Mouse (Mus musculus) limb, embryonic 10.5 days (tissue): ENCODE measurements at regions not wholly inside any gene's neighbourhood (a gene's known extent, or its start where the extent isn't known, plus 50 kb on each side); places are given as distances from the start of the nearest gene placed in this dataset.

ENCODE experiments used
- DNase-seq: peaks from one replicate; pipeline ENCODE4 v3.0.0-alpha.2; 2017; ENCODE audit warnings: low spot score
- H3K27ac ChIP-seq: fragments of 300-500 bp; sonication (generic); 2 replicates; pipeline ENCODE4 v1.5.1; 2016; ENCODE audit warnings: mild to moderate bottlenecking
- H3K27me3 ChIP-seq: fragments of 300-500 bp; sonication (generic); 2 replicates; pipeline ENCODE4 v1.6.1; 2016; ENCODE audit warnings: low read depth, mild to moderate bottlenecking; ENCODE audit not compliant: poor library complexity, severe bottlenecking
- H3K36me3 ChIP-seq: fragments of 300-500 bp; sonication (generic); 2 replicates; pipeline ENCODE4 v1.6.1; 2016; ENCODE audit warnings: mild to moderate bottlenecking, moderate library complexity
- H3K4me1 ChIP-seq: fragments of 300-500 bp; sonication (generic); 2 replicates; pipeline ENCODE4 v1.6.1; 2016
- H3K4me3 ChIP-seq: fragments of 300-500 bp; sonication (generic); 2 replicates; pipeline ENCODE4 v1.5.1; 2016; ENCODE audit warnings: mild to moderate bottlenecking, moderate library complexity
- H3K9me3 ChIP-seq: fragments of 300-500 bp; sonication (generic); replicated peaks from 2 replicates; pipeline ENCODE4 v1.6.1; 2016; ENCODE audit warnings: mild to moderate bottlenecking
- WGBS: fragments of 180-500 bp; shearing (Covaris S2); methylation state at CpG from one replicate; pipeline ENCODE4 v1.1.7; 2016; 5-methylcytosine and 5-hydroxymethylcytosine counted together

DNA sequence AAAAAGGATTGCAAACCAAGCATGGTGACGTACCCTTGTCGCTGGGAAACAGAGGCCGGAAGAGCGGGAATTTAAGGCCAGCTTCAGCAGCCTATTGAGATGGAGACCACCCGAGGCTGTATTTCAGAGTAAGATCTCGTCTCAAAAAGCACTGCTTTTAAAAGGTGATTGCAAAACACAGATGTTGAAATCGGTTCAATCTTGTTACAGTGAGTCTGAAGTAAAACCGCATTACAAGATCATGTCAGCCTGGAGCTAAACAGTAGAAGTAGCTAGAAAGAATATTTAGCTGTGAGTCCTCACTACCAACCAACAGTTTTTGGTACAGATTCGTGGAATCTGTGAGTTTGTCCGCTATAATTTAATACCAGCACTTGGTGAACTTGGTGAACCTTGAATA, 69.0 kb upstream of the Mpp6 start:
- Histone ChIP-seq H3K36me3 (no peaks in the 10 kb centered on the region), H3K27ac (no peak overlapping the region), H3K4me1 (peaks cover 16% of the 10 kb centered on the region), H3K9me3 (no peaks in the 10 kb centered on the region), H3K4me3 (no peak overlapping the region), H3K27me3 (no peaks in the 10 kb centered on the region)
- 90% methylated on average over 10 of the region's 10 CpGs for WGBS
- no peak for DNase-seq

DNA sequence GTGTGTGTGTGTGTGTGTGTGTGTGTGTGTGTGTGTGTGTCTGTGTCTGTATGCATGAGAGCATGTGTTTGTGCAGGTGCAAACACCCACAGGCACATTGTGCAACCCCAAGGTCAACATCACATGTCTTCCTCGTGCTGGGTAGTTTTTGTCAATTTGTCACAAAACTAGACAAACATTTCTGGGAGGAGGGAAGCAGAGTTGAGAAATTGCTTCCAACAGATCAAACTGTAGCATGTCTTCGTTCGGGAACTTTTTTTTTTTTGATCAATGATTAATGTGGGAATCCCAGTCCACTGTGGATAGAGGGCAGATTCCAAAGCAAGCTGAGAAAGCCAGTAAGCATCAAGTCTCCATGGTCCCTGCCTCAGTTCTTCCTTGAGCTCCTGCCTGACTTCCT, 67.9 kb upstream of the Mpp6 start:
- WGBS = 74% methylated on average over 3 of the region's 3 CpGs
- Histone ChIP-seq H3K27me3 (no peaks in the 10 kb centered on the region), H3K27ac (no peak overlapping the region), H3K9me3 (no peaks in the 10 kb centered on the region), H3K4me1 (peaks cover 16% of the 10 kb centered on the region), H3K36me3 (no peaks in the 10 kb centered on the region), H3K4me3 (no peak overlapping the region)
- DNase-seq = no peak

DNA sequence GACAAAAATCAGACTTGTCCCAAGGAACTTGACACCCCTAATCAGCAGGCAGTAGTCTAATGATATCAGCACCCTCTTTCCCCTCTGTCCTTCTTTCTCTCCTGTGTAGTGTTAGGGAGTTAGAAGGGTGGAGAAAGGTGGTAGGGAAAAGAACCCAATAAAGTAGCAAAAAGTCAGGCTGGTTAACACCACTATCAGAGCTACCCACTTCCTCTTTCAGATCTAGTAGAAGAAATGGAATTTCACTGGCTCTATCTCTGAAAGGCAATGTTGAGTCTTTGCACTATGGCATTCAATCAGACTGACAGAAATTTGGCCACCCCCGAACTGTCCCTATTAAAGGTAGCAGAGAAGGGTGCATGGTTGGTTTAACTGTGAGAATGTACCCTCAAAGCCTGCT, 65.9 kb upstream of the Mpp6 start:
- Histone ChIP-seq H3K27ac (no peak overlapping the region), H3K4me1 (no peaks in the 10 kb centered on the region), H3K36me3 (no peaks in the 10 kb centered on the region), H3K4me3 (no peak overlapping the region), H3K27me3 (no peaks in the 10 kb centered on the region), H3K9me3 (no peaks in the 10 kb centered on the region)
- DNase-seq = no peak
- 86% methylated on average over 1 of the region's 1 CpGs for WGBS

DNA sequence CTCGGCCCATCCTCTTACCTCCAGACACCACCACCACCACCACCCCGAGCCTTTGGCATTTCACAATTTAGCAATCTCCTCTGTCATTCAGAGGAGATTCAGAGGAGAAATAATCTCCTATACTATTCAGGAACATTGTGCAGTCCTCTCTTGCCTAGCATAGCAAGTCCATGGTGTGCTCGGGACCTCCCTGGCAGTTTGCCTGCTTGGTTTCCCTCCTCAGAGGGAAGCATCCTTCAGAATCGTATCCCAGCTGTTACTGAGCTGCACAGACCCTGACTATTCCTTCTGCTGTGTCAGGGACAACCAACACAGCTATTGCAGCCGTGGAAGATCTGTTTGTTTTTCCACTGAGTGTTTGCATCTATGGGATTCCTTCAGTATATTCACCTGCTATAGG, 63.3 kb upstream of the Mpp6 start:
- H3K4me3 ChIP-seq = no peak overlapping the region
- H3K27ac ChIP-seq = no peak overlapping the region
- no peaks in the 10 kb centered on the region for H3K27me3 ChIP-seq
- H3K4me1 ChIP-seq = no peaks in the 10 kb centered on the region
- no peak for DNase-seq
- H3K36me3 ChIP-seq = no peaks in the 10 kb centered on the region
- no peaks in the 10 kb centered on the region for H3K9me3 ChIP-seq
- 83% methylated on average over 5 of the region's 5 CpGs for WGBS

DNA sequence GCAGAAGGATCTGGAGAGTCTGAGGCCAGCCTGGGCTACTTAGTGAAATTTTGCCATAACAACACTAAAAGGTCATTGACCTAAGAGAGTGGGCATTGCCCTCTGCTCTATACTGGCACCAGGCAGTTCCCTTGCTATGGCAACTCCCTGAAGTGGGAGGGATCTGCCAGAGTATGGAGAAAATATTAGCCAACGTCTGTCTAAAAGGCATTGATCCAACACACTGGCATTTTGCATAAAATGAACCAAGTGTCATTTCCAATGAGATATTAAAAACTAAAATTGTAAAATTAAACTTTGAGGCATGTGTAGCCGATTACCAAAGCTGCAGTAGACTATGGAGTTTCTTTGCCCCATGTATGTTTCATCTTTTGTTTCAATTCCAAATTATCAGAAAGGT, 57.6 kb upstream of the Mpp6 start:
- WGBS = 84% methylated on average over 2 of the region's 2 CpGs
- no peak overlapping the region for H3K4me3 ChIP-seq
- no peaks in the 10 kb centered on the region for H3K27me3 ChIP-seq
- DNase-seq = no peak
- H3K27ac ChIP-seq = no peak overlapping the region
- H3K36me3 ChIP-seq = no peaks in the 10 kb centered on the region
- H3K4me1 ChIP-seq = peaks cover 6% of the 10 kb centered on the region; the same call in 1 of the 2 replicates
- H3K9me3 ChIP-seq = no peaks in the 10 kb centered on the region

DNA sequence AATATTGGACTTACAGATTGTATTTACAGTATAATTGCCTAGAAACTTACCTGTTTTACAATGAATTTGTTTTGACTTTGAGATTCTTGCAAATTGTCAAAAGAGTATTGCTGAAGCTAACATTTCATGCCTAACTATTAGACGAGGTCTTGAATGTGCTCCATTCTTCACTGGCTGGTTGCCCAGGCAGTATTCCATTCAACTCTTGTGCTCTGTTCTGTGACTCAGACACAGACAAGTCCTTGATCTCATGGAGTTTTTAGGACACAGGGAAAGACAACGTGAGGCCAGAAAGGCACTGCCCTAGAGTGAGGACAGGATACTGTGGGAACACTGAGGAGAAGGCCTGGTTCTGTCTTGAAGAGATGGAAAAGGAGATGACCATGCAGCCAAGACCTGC, 57.0 kb upstream of the Mpp6 start:
- Histone ChIP-seq H3K27ac (no peak overlapping the region), H3K4me1 (peaks cover 6% of the 10 kb centered on the region; the same call in 1 of the 2 replicates)
- DNase-seq = no peak

DNA sequence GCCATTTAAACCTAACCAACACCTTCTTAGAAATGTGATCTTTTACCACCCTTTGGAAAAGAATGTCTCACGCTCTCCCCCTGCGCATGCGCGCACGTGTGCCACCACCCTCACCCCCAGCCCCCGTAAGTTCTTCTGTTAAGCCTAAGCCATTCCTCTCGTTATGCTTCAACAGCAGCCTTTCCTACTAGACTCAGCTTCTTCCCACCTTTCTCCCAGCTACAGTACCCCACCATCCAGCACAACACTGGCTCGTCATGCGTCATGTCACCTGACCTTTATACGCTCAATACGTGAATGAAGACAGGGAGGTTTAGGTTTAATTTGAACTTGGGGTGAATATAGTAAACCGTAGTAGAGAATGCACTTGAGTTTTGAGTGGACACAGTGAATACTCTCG, 55.8 kb upstream of the Mpp6 start:
- Histone ChIP-seq H3K9me3 (no peaks in the 10 kb centered on the region), H3K36me3 (no peaks in the 10 kb centered on the region), H3K27me3 (no peaks in the 10 kb centered on the region), H3K4me3 (no peak overlapping the region), H3K4me1 (peaks cover 6% of the 10 kb centered on the region; the same call in 1 of the 2 replicates), H3K27ac (0 out of 2 replicates have a peak overlapping the region, but pooled peaks have one; percentile 42)
- DNase-seq = no peak
- 87% methylated on average over 13 of the region's 13 CpGs for WGBS

More for the DNA sequence above, 57.0 kb upstream of the Mpp6 start:
- Histone ChIP-seq H3K4me3 (no peak overlapping the region), H3K27me3 (no peaks in the 10 kb centered on the region), H3K36me3 (no peaks in the 10 kb centered on the region), H3K9me3 (no peaks in the 10 kb centered on the region)
- 83% methylated on average over 2 of the region's 2 CpGs for WGBS

DNA sequence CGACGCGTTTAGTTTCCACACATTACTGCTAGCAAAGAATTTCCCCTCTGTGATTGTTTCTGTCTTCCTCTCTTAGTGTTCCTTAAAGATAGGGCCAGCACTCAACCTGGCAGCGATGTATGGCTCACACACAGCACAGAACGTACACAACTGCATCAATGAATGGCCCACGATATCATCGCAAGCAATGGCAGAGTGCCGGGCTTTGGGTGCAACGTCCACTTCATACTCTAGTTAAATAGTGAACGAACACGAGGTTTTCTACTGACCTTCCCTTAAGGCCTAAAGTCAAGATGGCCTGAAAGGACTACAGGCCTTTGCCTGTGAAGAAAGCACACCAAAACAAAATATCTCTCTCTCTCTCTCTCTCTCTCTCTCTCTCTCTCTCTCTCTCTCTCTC, 51.4 kb upstream of the Mpp6 start:
- H3K4me3 ChIP-seq = no peak overlapping the region
- WGBS = 93% methylated on average over 11 of the region's 11 CpGs
- H3K27ac ChIP-seq = no peak overlapping the region
- no peak for DNase-seq
- H3K36me3 ChIP-seq = no peaks in the 10 kb centered on the region
- H3K9me3 ChIP-seq = no peaks in the 10 kb centered on the region
- peaks cover 6% of the 10 kb centered on the region; the same call in 1 of the 2 replicates for H3K4me1 ChIP-seq
- H3K27me3 ChIP-seq = no peaks in the 10 kb centered on the region

DNA sequence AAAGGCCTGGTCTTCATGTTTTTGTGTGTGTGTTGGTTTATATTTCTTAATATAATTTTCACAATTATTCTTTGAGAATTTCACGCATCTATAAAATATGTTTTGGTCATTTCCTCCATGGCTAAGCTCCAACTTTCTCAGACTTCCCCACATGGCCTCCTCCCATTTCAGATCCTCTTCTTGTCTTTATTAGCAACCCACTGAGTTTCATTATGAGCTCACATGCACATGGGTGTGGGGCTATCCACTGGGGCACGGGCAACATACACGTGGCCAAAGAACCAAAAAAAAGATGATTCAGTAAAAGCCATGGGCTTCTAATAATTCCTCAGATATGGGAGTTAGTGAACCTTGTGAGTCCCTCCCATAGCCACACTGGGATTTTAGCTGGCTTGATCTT, 50.1 kb upstream of the Mpp6 start:
- Histone ChIP-seq H3K27ac (no peak overlapping the region), H3K36me3 (no peaks in the 10 kb centered on the region), H3K4me1 (no peaks in the 10 kb centered on the region), H3K27me3 (no peaks in the 10 kb centered on the region), H3K9me3 (no peaks in the 10 kb centered on the region), H3K4me3 (no peak overlapping the region)
- no peak for DNase-seq
- 96% methylated on average over 3 of the region's 3 CpGs for WGBS
